Mouse (Mus musculus): ENCODE data around the gene Atp7b. TPM values are rescaled to one million over a fixed set of nuclear protein-coding genes. Genes with fewer than 3 reads are reported as not detected.

Atp7b gene
- total RNA-seq, 2 experiments from 2014 or later, result 0.06 TPM; not detected in 1

- intact Hi-C loops (cut with DNase I), result no loop called here
- no peak overlapping the region for H3K4me3 ChIP-seq
- TF ChIP-seq CTCF (IDR thresholded peaks at IDR 0.05), result no peak
Observed at GRCm38 (mm10) chr8:21947311-21948017, 112.6 kb downstream of the Atp7b start.

DNA sequence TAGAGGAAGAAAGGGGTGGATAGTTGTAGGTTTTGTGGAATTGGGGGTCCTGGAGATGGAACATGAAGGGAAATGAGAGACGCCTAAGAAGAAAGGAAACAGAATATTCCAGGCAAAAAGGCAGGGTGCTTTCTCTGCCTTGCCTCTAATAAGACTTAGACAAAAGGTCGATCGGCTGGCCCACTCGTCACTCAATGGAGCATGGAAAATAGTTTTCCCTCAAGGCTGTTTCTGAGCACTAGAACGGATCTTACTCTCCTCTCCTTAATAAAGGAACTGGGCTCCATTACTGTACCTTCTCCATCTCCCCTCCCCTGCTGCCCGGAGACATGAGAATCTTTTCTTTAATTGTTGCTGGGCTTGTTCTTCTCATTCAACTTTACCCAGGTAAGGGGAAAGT, 113.6 kb downstream of the Atp7b start, which contains the start of gene Defb13:
Gene Defb13 (plus strand): TSS at position 301 of the 400 bp plus-strand sequence.
- H3K4me3 ChIP-seq, result no peak within 1 kb of the TSS
- H3K27ac ChIP-seq, result no peak within 1 kb of the TSS
- DNase-seq, result no peak
- TF ChIP-seq CTCF (IDR thresholded peaks at IDR 0.05), result no peak
- intact Hi-C loops (cut with DNase I), result no loop called here

More at GRCm38 (mm10) chr8:21947311-21948017, 112.6 kb downstream of the Atp7b start:
- no peak for DNase-seq
- no peak overlapping the region for H3K27ac ChIP-seq

Other genes with a start within 250 kb of the Atp7b start
- not detected for gene Defb50, start 236.8 kb downstream of the Atp7b start, total RNA-seq (2021)
- not detected for gene Defb2, start 220.4 kb downstream of the Atp7b start, total RNA-seq (2021)
- gene Defb10, start 201.4 kb downstream of the Atp7b start, total RNA-seq (2021), result not detected
- not detected for gene Defb9, start 174.9 kb downstream of the Atp7b start, total RNA-seq (2021)
- gene Defb11, start 153.9 kb downstream of the Atp7b start, total RNA-seq (2021), result not detected
- gene Defb15, start 127.6 kb downstream of the Atp7b start, total RNA-seq (2021), result not detected
- not detected for gene Defb35, start 122.0 kb downstream of the Atp7b start, total RNA-seq (2021)
- not detected for gene Defb13, start 113.5 kb downstream of the Atp7b start, total RNA-seq (2021)
- not detected for gene Fam90a1a, start 101.6 kb downstream of the Atp7b start, total RNA-seq (2021)
- not detected for gene Ccdc70, start 90.5 kb downstream of the Atp7b start, total RNA-seq (2021)
- 1 to 10 TPM; 6.1 to 7.6 TPM for gene Alg11, start 416 bp upstream of the Atp7b start, total RNA-seq (2021)
- under 1 TPM; 0.22 to 0.48 TPM for gene Nek5, start 64.7 kb upstream of the Atp7b start, total RNA-seq (2021)
- gene Nek3, start 106.1 kb upstream of the Atp7b start, total RNA-seq (2021), result 1 to 10 TPM; 2.8 to 3.4 TPM
- gene Ckap2, start 125.5 kb upstream of the Atp7b start, total RNA-seq (2021), result not detected
- 10 to 100 TPM; 31.6 to 31.8 TPM for gene Vps36, start 132.5 kb upstream of the Atp7b start, total RNA-seq (2021)
- gene Thsd1, start 167.0 kb upstream of the Atp7b start, total RNA-seq (2021), result 1 to 10 TPM; 1.6 to 1.9 TPM
- gene Tpte, start 223.1 kb upstream of the Atp7b start, total RNA-seq (2021), result not detected

All from gastrocnemius, adult 2 months (tissue).